Mouse (Mus musculus): Measurements from ENCODE around the gene Morc1.

The Morc1 gene

GRCm38 (mm10) chr16:48632351-48632750 lies 201.3 kb downstream of the Morc1 start:
- no peak for DNase-seq

- DNase-seq, result no peak
Observed at GRCm38 (mm10) chr16:48646246-48646645, 215.2 kb downstream of the Morc1 start.

- DNase-seq, result no peak
Observed at GRCm38 (mm10) chr16:48671696-48672095, 240.7 kb downstream of the Morc1 start.

- DNase-seq, result no peak
Observed at GRCm38 (mm10) chr16:48672664-48673063, 241.6 kb downstream of the Morc1 start.

GRCm38 (mm10) chr16:48675607-48676006 lies 244.6 kb downstream of the Morc1 start:
- DNase-seq, result peak; percentile 82 to 83

- no peak for DNase-seq
Observed at GRCm38 (mm10) chr16:48676205-48676604, 245.2 kb downstream of the Morc1 start.

- DNase-seq, result no peak
Observed at GRCm38 (mm10) chr16:48677381-48677780, 246.3 kb downstream of the Morc1 start.

GRCm38 (mm10) chr16:48678029-48678428 lies 247.0 kb downstream of the Morc1 start:
- DNase-seq, result no peak
